Mouse (Mus musculus) lung, embryonic 15.5 days (tissue): ENCODE measurements at regions not wholly inside any gene's neighbourhood (a gene's known extent, or its start where the extent isn't known, plus 50 kb on each side); places are given as distances from the start of the nearest gene placed in this dataset.

ENCODE experiments used
- ATAC-seq: fragments of 200-750 bp; cut with Nextera tagmentation; 2 replicates; pipeline ENCODE4 v1.8.0; 2017; ENCODE audit warnings: moderate number of reproducible peaks, borderline replicate concordance; ENCODE audit not compliant: low FRiP score, low TSS enrichment; ENCODE audit errors: extremely low read depth
- H3K27ac ChIP-seq: fragments of 300-500 bp; sonication (generic); 2 replicates; pipeline ENCODE4 v1.5.1; 2015; ENCODE audit warnings: moderate library complexity, mild to moderate bottlenecking, inconsistent platforms
- H3K27me3 ChIP-seq: fragments of 300-500 bp; sonication (generic); 2 replicates; pipeline ENCODE4 v1.6.1; 2015; ENCODE audit warnings: inconsistent platforms
- H3K36me3 ChIP-seq: fragments of 300-500 bp; sonication (generic); 2 replicates; pipeline ENCODE4 v1.6.1; 2015; ENCODE audit warnings: inconsistent platforms
- H3K4me1 ChIP-seq: fragments of 300-500 bp; sonication (generic); 2 replicates; pipeline ENCODE4 v1.6.1; 2015; ENCODE audit warnings: inconsistent platforms
- H3K4me2 ChIP-seq: fragments of 300-500 bp; sonication (generic); 2 replicates; pipeline ENCODE4 v1.6.1; 2015; ENCODE audit warnings: inconsistent platforms, mild to moderate bottlenecking, moderate library complexity
- H3K4me3 ChIP-seq: fragments of 300-500 bp; sonication (generic); 2 replicates; pipeline ENCODE4 v1.5.1; 2015; ENCODE audit warnings: mild to moderate bottlenecking, inconsistent platforms
- H3K9ac ChIP-seq: fragments of 300-500 bp; sonication (generic); 2 replicates; pipeline ENCODE4 v1.6.1; 2015; ENCODE audit warnings: inconsistent platforms
- H3K9me3 ChIP-seq: fragments of 300-500 bp; sonication (generic); 2 replicates; pipeline ENCODE4 v1.6.1; 2016; ENCODE audit warnings: inconsistent platforms
- WGBS: fragments of 180-500 bp; shearing (Covaris S2); methylation state at CpG from one replicate; pipeline ENCODE4 v1.1.7; 2015; 5-methylcytosine and 5-hydroxymethylcytosine counted together

- Histone ChIP-seq H3K4me3 (no peak overlapping the region), H3K9me3 (no peaks in the 10 kb centered on the region), H3K27me3 (no peaks in the 10 kb centered on the region), H3K4me2 (no peak overlapping the region), H3K9ac (no peak overlapping the region), H3K36me3 (no peaks in the 10 kb centered on the region), H3K27ac (no peak overlapping the region), H3K4me1 (no peaks in the 10 kb centered on the region)
- no peak for ATAC-seq
- WGBS: 69% methylated on average over 12 of the region's 12 CpGs
Measured at GRCm38 (mm10) chr6:51798577-51799240, 213.6 kb downstream of the Skap2 start.

DNA sequence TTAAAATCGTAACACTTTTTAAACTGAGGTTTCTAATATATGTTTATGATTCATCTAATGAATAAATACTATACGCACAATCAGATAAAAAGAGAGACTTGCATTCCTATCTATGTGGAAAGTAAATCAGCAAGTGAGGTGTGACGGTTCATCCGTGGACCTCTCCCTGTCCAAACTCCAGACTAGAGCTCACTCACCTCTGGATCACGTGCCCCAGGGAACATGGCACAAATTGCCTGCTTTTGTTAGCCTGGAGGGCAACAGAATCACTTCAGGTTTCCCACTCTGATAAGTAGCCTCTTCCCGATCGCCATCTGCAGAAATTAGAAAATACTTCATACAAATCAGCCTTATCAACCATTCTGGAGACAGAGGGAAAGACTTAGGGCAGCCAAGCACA lies 206.7 kb downstream of the Skap2 start:
- no peaks in the 10 kb centered on the region for H3K27me3 ChIP-seq
- H3K4me1 ChIP-seq: no peaks in the 10 kb centered on the region
- no peak overlapping the region for H3K27ac ChIP-seq
- ATAC-seq: no peak
- H3K36me3 ChIP-seq: no peaks in the 10 kb centered on the region
- WGBS: 80% methylated on average over 7 of the region's 7 CpGs
- no peak overlapping the region for H3K4me3 ChIP-seq
- no peak overlapping the region for H3K9ac ChIP-seq
- no peak overlapping the region for H3K4me2 ChIP-seq
- no peaks in the 10 kb centered on the region for H3K9me3 ChIP-seq
